Mouse (Mus musculus) midbrain, embryonic 13.5 days (tissue): ENCODE data around the gene Tdrd7. TPM values are rescaled to one million over a fixed set of nuclear protein-coding genes. Genes with fewer than 3 reads are reported as not detected.

Experiments
- ATAC-seq: fragments of 200-750 bp; cut with Nextera tagmentation; 2 replicates; pipeline ENCODE4 v1.8.0; 2017; ENCODE audit warnings: mild to moderate bottlenecking, moderate TSS enrichment, moderate library complexity
- H3K27ac ChIP-seq: fragments of 300-500 bp; sonication (generic); 2 replicates; pipeline ENCODE4 v1.5.1; 2015; ENCODE audit warnings: inconsistent platforms, mild to moderate bottlenecking, moderate library complexity
- H3K27me3 ChIP-seq: fragments of 300-500 bp; sonication (generic); 2 replicates; pipeline ENCODE4 v1.6.1; 2015; ENCODE audit warnings: mild to moderate bottlenecking, inconsistent platforms
- H3K36me3 ChIP-seq: fragments of 300-500 bp; sonication (generic); 2 replicates; pipeline ENCODE4 v1.6.1; 2015; ENCODE audit warnings: mild to moderate bottlenecking, inconsistent platforms
- H3K4me1 ChIP-seq: fragments of 300-500 bp; sonication (generic); replicated peaks from 2 replicates; pipeline ENCODE4 v1.6.1; 2015; ENCODE audit warnings: inconsistent platforms
- H3K4me2 ChIP-seq: fragments of 300-500 bp; sonication (generic); replicated peaks from 2 replicates; pipeline ENCODE4 v1.6.1; 2015; ENCODE audit warnings: moderate library complexity, mild to moderate bottlenecking, inconsistent platforms
- H3K4me3 ChIP-seq: fragments of 300-500 bp; sonication (generic); replicated peaks from 2 replicates; pipeline ENCODE4 v1.5.1; 2015; ENCODE audit warnings: mild to moderate bottlenecking, inconsistent platforms
- H3K9ac ChIP-seq: fragments of 300-500 bp; sonication (generic); replicated peaks from 2 replicates; pipeline ENCODE4 v1.6.1; 2015; ENCODE audit warnings: mild to moderate bottlenecking, inconsistent platforms
- H3K9me3 ChIP-seq: fragments of 300-500 bp; sonication (generic); 2 replicates; pipeline ENCODE4 v1.6.1; 2016; ENCODE audit warnings: mild to moderate bottlenecking, inconsistent platforms
- WGBS: fragments of 180-500 bp; shearing (Covaris S2); methylation state at CpG from one replicate; pipeline ENCODE4 v1.1.7; 2015; 5-methylcytosine and 5-hydroxymethylcytosine counted together
- polyA plus RNA-seq: library from polyadenylated mRNA; unstranded; fragments of >200 nt; fragmentation: Nextera tagmentation; extraction: Ambion mirVana; gene quantifications from 2 replicates; pipeline ENCODE4 v1.2.1, GENCODE M21; 2015

Tdrd7 gene
- polyA plus RNA-seq, 1 experiment from 2014 or later = 15.7 TPM

- ATAC-seq = no peak
- 75% methylated on average over 9 of the region's 9 CpGs for WGBS
Observed at GRCm38 (mm10) chr4:46032448-46032847, 67.3 kb downstream of the Tdrd7 start.

DNA sequence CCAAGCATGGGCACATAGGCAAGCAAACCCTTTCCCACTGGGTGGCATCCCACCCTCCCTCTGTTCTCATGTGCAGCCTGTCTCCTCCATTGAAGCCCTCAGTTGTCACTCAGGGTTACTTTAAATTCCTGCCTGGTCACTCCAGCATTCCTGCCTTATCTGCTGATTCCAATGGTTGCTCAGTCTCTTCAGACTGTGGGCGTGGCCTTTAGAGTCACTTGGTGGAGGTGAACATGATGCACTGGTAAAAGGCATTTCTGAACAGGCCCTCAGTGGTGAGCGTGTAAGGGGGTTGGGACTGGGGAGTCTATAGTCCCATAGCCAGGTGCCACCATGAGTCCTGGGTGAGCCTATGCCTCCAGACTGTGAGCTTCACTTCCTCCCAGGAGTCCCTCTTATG lies 68.1 kb downstream of the Tdrd7 start:
- no peak for ATAC-seq
- Histone ChIP-seq H3K4me3 (no peak overlapping the region), H3K4me2 (no peak overlapping the region), H3K27me3 (peaks cover 13% of the 10 kb centered on the region), H3K36me3 (no peaks in the 10 kb centered on the region), H3K27ac (no peak overlapping the region), H3K4me1 (0 out of 2 replicates have a peak, but pooled peaks cover 2% of the 10 kb centered on the region), H3K9ac (no peak overlapping the region), H3K9me3 (no peaks in the 10 kb centered on the region)
- 88% methylated on average over 2 of the region's 2 CpGs for WGBS

More at GRCm38 (mm10) chr4:46032448-46032847, 67.3 kb downstream of the Tdrd7 start:
- Histone ChIP-seq H3K9ac (no peak overlapping the region), H3K27ac (no peak overlapping the region), H3K4me3 (no peak overlapping the region), H3K9me3 (no peaks in the 10 kb centered on the region), H3K4me1 (no peaks in the 10 kb centered on the region), H3K4me2 (no peak overlapping the region), H3K36me3 (no peaks in the 10 kb centered on the region), H3K27me3 (peaks cover 5% of the 10 kb centered on the region)

- Histone ChIP-seq H3K9ac (peak overlapping the region; percentile 66; the same call in 1 of the 2 replicates), H3K27me3 (peaks cover 50% of the 10 kb centered on the region), H3K4me1 (peaks cover 26% of the 10 kb centered on the region), H3K27ac (no peak overlapping the region), H3K9me3 (no peaks in the 10 kb centered on the region), H3K4me3 (peak overlapping the region; percentile 50), H3K4me2 (peak overlapping the region; percentile 95), H3K36me3 (no peaks in the 10 kb centered on the region)
- 12% methylated on average over 12 of the region's 12 CpGs for whole genome bisulfite sequencing
- ATAC-seq = no peak
Observed at GRCm38 (mm10) chr4:46038591-46038891, 73.4 kb downstream of the Tdrd7 start.

- H3K9ac ChIP-seq = peak within 1 kb of the TSS; percentile 66
- H3K4me1 ChIP-seq = peaks cover 26% of the 10 kb centered on the region
- peak within 1 kb of the TSS; percentile 50 for H3K4me3 ChIP-seq
- WGBS = under 1% methylated on average over 57 of the region's 72 CpGs
- peak within 1 kb of the TSS; percentile 95 for H3K4me2 ChIP-seq
- H3K9me3 ChIP-seq = no peaks in the 10 kb centered on the region
- ATAC-seq = peak; percentile 74
- no peaks in the 10 kb centered on the region for H3K36me3 ChIP-seq
- H3K27me3 ChIP-seq = peaks cover 50% of the 10 kb centered on the region
- no peak within 1 kb of the TSS for H3K27ac ChIP-seq
Observed at GRCm38 (mm10) chr4:46038892-46039751, 74.0 kb downstream of the Tdrd7 start, which contains the start of gene Tmod1. TSS of gene Tmod1 (plus strand) at chr4:46038935.

DNA sequence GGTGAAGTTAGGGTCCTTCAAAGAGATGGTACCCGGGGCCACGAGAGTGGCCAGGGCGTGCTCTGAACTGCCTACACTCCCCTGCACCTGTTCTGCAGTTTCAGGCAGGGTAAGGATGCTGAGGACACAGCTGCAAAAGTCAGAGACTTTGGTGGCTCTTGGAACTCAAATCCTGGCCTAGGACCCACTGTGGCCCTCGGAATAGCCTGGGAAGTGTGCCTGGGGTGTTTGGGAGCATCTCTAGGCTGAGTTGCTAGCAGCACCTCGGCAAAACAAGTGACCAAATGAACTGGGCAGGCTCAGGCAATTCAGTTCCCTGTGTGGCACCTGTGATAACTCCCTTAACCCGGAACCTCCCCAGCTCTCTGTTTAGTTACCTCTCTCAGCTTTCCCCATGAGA lies 74.8 kb downstream of the Tdrd7 start:
- peaks cover 26% of the 10 kb centered on the region for H3K4me1 ChIP-seq
- 16% methylated on average over 6 of the region's 6 CpGs for whole genome bisulfite sequencing
- H3K4me2 ChIP-seq = peak overlapping the region; percentile 95; the same call in 1 of the 2 replicates
- no peak for ATAC-seq
- H3K9ac ChIP-seq = no peak overlapping the region
- peaks cover 50% of the 10 kb centered on the region for H3K27me3 ChIP-seq
- H3K4me3 ChIP-seq = no peak overlapping the region
- no peak overlapping the region for H3K27ac ChIP-seq
- no peaks in the 10 kb centered on the region for H3K9me3 ChIP-seq
- H3K36me3 ChIP-seq = no peaks in the 10 kb centered on the region

DNA sequence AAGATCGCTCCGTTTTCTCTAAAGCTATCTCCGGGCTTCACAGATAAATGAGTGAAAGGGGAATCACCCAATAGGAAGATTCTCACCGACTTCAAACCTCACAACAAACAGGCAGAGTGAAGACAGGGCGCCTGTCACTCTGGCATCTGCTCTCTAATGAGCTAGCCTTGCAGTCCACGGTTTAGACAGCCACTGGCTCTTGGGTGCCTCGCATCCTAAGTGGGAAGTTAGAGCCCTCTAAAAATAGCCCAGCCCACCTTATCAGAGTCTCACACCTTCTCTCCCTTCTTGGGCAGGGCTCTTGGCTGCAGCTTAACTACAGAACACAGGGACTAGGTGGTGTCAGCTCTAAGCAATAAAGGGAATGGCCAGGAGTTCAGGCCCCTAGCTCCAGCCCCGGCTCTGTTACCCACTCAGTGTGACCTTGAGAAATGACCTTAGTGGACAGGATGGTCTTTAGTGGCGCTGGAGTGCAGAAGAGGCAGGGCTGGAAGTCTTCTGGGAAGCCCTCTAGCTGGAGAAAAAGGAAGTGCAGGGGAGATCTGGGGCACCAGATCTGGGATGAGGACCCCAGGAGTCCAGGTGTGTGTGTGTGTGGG lies 75.6 kb downstream of the Tdrd7 start:
- 30% methylated on average over 9 of the region's 9 CpGs for WGBS

DNA sequence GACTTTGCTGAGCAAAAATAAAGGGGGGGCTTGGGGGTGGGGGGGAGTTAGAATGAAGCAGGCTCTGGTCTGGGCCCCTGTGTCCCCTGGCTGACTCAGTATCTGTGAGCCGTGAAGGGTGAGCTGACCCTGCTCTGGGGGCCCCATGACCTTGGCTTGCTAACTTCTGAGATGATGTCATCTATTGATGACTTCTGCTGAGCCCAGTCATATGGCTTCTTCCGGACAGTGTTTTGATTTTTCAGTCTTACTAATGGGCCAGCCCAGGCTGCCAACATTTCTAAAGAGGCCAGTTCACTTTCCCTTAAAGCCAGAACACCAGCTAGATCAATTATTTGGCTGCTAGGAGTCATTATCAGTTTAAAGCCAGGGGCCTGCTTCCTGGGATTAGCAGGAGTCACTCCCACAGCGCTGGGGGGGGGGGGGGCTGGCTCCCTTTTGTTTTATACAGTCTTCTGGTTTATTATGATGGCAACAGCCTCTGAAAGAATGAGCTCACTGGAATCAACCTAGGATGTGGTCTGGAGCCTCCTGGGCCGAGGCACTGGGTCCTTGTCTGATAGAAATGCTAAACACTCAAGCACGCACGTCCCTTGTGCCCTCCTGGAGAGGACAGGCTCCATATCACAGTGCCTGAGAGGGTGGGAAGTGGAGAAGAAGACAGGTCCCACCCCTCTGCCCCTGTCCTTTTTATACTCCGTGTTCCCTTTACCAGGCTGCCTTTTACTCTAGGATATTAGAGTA lies 76.8 kb downstream of the Tdrd7 start:
- H3K9me3 ChIP-seq = no peaks in the 10 kb centered on the region
- ATAC-seq = no peak
- H3K4me3 ChIP-seq = no peak overlapping the region
- WGBS = 22% methylated on average over 7 of the region's 7 CpGs
- peaks cover 26% of the 10 kb centered on the region for H3K4me1 ChIP-seq
- no peak overlapping the region for H3K9ac ChIP-seq
- no peak overlapping the region for H3K4me2 ChIP-seq
- no peak overlapping the region for H3K27ac ChIP-seq
- no peaks in the 10 kb centered on the region for H3K36me3 ChIP-seq
- peaks cover 50% of the 10 kb centered on the region for H3K27me3 ChIP-seq

More for the DNA sequence above, 75.6 kb downstream of the Tdrd7 start:
- H3K9me3 ChIP-seq = no peaks in the 10 kb centered on the region
- H3K4me2 ChIP-seq = no peak overlapping the region
- no peak overlapping the region for H3K9ac ChIP-seq
- peaks cover 50% of the 10 kb centered on the region for H3K27me3 ChIP-seq
- no peak for ATAC-seq
- H3K27ac ChIP-seq = no peak overlapping the region
- H3K4me3 ChIP-seq = no peak overlapping the region
- H3K4me1 ChIP-seq = peaks cover 26% of the 10 kb centered on the region
- H3K36me3 ChIP-seq = no peaks in the 10 kb centered on the region

DNA sequence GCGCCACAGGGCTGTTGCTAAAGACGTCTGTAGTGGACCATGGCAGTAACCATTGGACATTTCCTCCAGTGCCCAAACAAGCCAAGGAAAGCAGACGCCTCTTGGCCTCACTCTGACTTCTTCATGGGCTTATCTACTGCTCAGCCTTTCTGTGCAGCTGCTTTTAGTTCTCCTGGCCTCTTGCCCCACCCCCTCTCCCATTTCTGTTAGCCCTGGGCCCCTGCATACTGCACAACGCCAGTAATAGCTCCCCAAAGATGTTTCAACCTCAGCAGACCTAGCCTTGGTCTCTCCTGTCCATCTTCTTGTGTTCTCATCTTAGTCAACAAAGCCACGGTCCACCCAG lies 77.3 kb downstream of the Tdrd7 start:
- no peak for ATAC-seq

DNA sequence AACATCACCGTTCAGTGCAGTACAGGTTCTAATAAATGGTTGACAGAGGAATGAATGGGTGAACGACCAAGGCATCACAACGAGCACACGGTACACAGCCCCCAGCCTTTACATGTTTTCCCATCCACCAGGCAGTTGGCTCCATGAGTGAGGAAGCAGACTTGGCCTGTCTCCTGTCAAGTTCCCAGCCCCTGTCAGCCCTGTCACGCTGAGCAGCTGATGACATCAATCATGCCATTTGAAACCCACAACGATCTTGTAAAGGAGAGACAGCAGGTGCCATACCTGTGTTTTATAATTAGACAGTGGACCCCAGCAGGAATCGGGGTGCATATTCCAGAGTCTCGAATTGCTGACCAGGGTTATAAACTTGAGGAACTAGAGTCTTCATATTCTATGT lies 78.2 kb downstream of the Tdrd7 start:
- Histone ChIP-seq H3K4me1 (peaks cover 23% of the 10 kb centered on the region), H3K36me3 (no peaks in the 10 kb centered on the region), H3K4me2 (no peak overlapping the region), H3K27me3 (peaks cover 36% of the 10 kb centered on the region), H3K4me3 (no peak overlapping the region), H3K9me3 (no peaks in the 10 kb centered on the region), H3K27ac (no peak overlapping the region), H3K9ac (no peak overlapping the region)
- ATAC-seq = no peak
- 86% methylated on average over 8 of the region's 8 CpGs for WGBS

More for the DNA sequence above, 77.3 kb downstream of the Tdrd7 start:
- Histone ChIP-seq H3K27ac (no peak overlapping the region), H3K27me3 (peaks cover 45% of the 10 kb centered on the region), H3K4me2 (no peak overlapping the region), H3K36me3 (no peaks in the 10 kb centered on the region), H3K9ac (no peak overlapping the region), H3K9me3 (no peaks in the 10 kb centered on the region), H3K4me1 (peaks cover 26% of the 10 kb centered on the region), H3K4me3 (no peak overlapping the region)
- WGBS = 27% methylated on average over 5 of the region's 5 CpGs

GRCm38 (mm10) chr4:46047971-46048370 lies 82.8 kb downstream of the Tdrd7 start:
- H3K36me3 ChIP-seq = no peaks in the 10 kb centered on the region
- H3K9ac ChIP-seq = no peak overlapping the region
- no peaks in the 10 kb centered on the region for H3K4me1 ChIP-seq
- H3K27me3 ChIP-seq = no peaks in the 10 kb centered on the region
- no peak for ATAC-seq
- no peak overlapping the region for H3K27ac ChIP-seq
- no peaks in the 10 kb centered on the region for H3K9me3 ChIP-seq
- WGBS = 79% methylated on average over 4 of the region's 4 CpGs
- H3K4me3 ChIP-seq = no peak overlapping the region
- no peak overlapping the region for H3K4me2 ChIP-seq

GRCm38 (mm10) chr4:46048418-46048817 lies 83.3 kb downstream of the Tdrd7 start:
- Histone ChIP-seq H3K36me3 (no peaks in the 10 kb centered on the region), H3K9me3 (no peaks in the 10 kb centered on the region), H3K27me3 (no peaks in the 10 kb centered on the region), H3K4me2 (no peak overlapping the region), H3K4me1 (no peaks in the 10 kb centered on the region), H3K4me3 (no peak overlapping the region), H3K27ac (no peak overlapping the region), H3K9ac (no peak overlapping the region)
- no peak for ATAC-seq
- 90% methylated on average over 7 of the region's 7 CpGs for WGBS
